Mouse (Mus musculus) testis, adult 10 weeks (tissue): ENCODE data around the gene Olfr110. TPM values are rescaled to one million over a fixed set of nuclear protein-coding genes. Genes with fewer than 3 reads are reported as not detected.

Experiments
- polyA plus RNA-seq: library from polyadenylated mRNA; stranded (reverse); fragments of 350-450 nt; fragmentation: Illumina TruSeq; extraction: RNeasy Lipid Tissue Mini Kit (QIAGEN cat#74804); gene quantifications from one replicate; pipeline ENCODE4 v1.2.3, GENCODE M21; 2014; ENCODE audit warnings: low read depth, low replicate concordance

Gene Olfr110
- polyA plus RNA-seq, result not detected

DNA sequence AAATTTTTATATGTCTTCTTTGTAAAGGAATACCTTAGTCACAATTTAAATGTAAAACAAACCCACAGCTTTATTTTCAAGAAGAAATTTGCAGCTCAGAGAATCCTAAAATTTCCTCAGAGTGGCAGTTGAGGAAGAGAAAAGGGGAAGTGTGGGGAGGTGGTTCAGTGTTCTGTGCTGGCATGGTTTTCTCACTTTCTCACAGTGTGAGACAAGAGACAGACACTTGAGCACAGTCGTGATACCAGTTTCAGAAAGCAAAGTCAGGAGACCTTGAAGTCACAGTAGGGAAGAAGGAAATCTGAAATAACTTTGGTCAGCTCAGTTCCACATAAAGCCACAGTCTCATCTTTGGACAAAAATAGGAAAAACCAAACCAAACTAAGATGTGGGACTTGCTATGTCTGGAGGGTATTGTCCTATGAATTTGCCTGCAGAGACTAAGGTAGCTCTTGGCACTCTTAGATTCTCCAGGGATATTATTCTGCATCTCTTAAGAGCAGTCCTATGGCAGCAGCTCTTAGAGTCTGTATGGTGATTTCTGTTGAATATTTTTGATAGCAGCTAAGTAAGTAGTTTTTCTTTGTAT is at the start of gene Olfr110:
Gene Olfr110 (plus strand): TSS at position 539 of the 589 bp plus-strand sequence.

DNA sequence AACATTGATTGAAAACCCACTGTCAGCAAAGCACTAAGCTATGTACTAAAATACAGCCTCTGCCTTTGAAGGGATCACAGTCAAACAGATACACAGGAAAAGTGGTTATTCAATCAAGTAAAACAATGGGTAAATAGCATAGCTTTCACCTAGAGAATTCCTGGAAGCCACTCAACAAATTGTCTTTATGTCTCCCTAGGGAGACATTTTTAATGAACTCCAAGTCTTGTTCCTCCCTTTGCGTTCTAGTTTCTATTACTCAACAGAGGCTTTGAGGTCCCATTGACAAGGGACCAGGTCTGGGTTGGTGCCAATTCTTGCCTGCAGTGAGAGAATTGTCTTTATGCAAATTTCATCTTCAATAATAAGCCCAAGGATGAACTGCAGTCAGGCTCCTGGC is 47.1 kb upstream of the Olfr110 start, which contains the start of gene Olfr108:
Gene Olfr108 (plus strand): TSS at position 301 of the 400 bp plus-strand sequence.

DNA sequence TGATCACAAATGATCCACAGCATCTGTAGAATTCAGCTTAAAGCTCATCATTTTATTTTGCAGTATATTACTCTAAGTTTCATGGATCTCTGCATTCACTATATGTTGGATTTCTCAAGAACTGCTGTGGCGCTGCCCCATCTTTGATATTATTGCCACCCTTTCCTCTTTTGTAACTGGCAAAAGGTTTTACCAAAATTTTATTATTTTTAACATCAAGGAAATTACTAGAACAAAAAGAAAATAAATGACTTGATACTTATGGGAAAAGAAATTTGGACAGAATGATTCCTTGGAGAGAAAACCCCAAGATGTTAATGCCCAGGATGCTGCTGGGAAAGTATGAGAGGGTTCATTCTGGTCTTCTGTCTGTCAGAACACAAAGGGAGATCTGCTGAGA is 33.7 kb upstream of the Olfr110 start, which contains the start of gene Olfr109:
Gene Olfr109 (plus strand): TSS at position 301 of the 400 bp plus-strand sequence.

DNA sequence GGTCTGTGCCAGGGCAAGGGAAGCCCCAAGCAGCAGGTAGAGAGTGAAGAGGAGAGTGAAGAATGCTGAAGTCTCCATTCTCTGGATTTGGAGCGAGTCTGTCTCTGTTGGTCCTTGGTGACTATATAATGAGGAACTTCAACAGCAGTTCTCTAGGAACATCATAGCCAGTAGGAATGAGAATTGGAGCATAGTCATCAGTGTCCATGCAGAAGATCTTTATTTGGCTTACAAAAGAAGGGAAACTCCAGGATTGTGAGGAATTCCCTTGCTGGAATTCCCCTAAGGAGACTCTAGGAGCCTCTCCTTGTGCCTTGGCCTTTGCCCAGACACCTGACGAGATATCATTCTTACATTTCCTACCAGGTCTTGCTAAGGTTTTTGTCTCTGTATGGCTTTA is 8.8 kb upstream of the Olfr110 start, which contains the start of gene H2-M2:
Gene H2-M2 (minus strand): TSS at position 101 of the 400 bp plus-strand sequence.

DNA sequence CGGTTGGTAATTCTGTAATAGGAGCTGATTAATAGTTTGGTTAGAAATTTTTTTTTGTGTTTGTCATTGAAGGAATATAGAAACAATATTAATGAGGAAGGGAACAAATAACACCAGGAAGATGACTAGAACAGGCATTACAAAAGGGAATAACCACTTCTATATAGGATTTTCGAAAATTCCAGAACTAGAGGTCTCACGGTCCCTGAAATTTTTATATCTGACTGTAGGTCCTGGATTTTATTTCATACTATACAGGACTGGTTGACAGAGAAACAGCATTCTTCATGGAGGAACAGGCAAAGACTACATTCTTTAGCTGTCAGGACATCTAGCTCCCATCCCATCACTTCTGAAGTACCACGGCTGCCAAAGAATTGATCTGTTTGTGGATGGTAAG is 15.5 kb downstream of the Olfr110 start, which contains the start of gene Olfr111:
Gene Olfr111 (plus strand): TSS at position 301 of the 400 bp plus-strand sequence.

Other genes starting within 250 kb of the Olfr110 start
- not detected for gene Olfr98, start 228.7 kb upstream of the Olfr110 start, polyA plus RNA-seq
- gene H2-M3, start 222.2 kb upstream of the Olfr110 start, polyA plus RNA-seq, result 0.28 TPM
- gene Olfr99, start 209.0 kb upstream of the Olfr110 start, polyA plus RNA-seq, result not detected
- gene Olfr101, start 188.2 kb upstream of the Olfr110 start, polyA plus RNA-seq, result not detected
- 0.14 TPM for gene Olfr102, start 175.4 kb upstream of the Olfr110 start, polyA plus RNA-seq
- gene Olfr103, start 152.8 kb upstream of the Olfr110 start, polyA plus RNA-seq, result not detected
- gene Olfr104-ps, start 132.9 kb upstream of the Olfr110 start, polyA plus RNA-seq, result not detected
- not detected for gene Olfr105-ps, start 113.4 kb upstream of the Olfr110 start, polyA plus RNA-seq
- gene Olfr106-ps, start 102.1 kb upstream of the Olfr110 start, polyA plus RNA-seq, result not detected
- not detected for gene Olfr107, start 93.2 kb upstream of the Olfr110 start, polyA plus RNA-seq
- gene Olfr108, start 47.0 kb upstream of the Olfr110 start, polyA plus RNA-seq, result not detected
- not detected for gene Olfr109, start 33.6 kb upstream of the Olfr110 start, polyA plus RNA-seq
- gene H2-M2, start 8.9 kb upstream of the Olfr110 start, polyA plus RNA-seq, result not detected
- gene Olfr111, start 15.6 kb downstream of the Olfr110 start, polyA plus RNA-seq, result not detected
- gene Olfr112, start 77.0 kb downstream of the Olfr110 start, polyA plus RNA-seq, result 40.7 TPM
- not detected for gene Olfr113, start 85.2 kb downstream of the Olfr110 start, polyA plus RNA-seq
- not detected for gene Olfr114, start 100.3 kb downstream of the Olfr110 start, polyA plus RNA-seq
- not detected for gene Olfr115, start 134.6 kb downstream of the Olfr110 start, polyA plus RNA-seq
- not detected for gene Olfr116, start 134.7 kb downstream of the Olfr110 start, polyA plus RNA-seq
- gene Olfr117, start 171.3 kb downstream of the Olfr110 start, polyA plus RNA-seq, result not detected
- not detected for gene Olfr118, start 174.5 kb downstream of the Olfr110 start, polyA plus RNA-seq
- not detected for gene Olfr119, start 204.1 kb downstream of the Olfr110 start, polyA plus RNA-seq
- gene Olfr120, start 229.3 kb downstream of the Olfr110 start, polyA plus RNA-seq, result not detected